Mouse (Mus musculus): ENCODE measurements around the gene Erich3. TPM values are rescaled to one million over a fixed set of nuclear protein-coding genes. Genes with fewer than 3 reads are reported as not detected.

Erich3 gene
- total RNA-seq, 2 experiments from 2014 or later = 0.03 to 0.14 TPM

- TF ChIP-seq CTCF (IDR thresholded peaks at IDR 0.05) = no peak
- Histone ChIP-seq H3K4me3 (no peak overlapping the region), H3K27ac (no peak overlapping the region)
- DNase-seq = no peak
- intact Hi-C loops (cut with DNase I) = no loop called here
Measured at GRCm38 (mm10) chr3:154806626-154807025, 143.0 kb downstream of the Erich3 start.

GRCm38 (mm10) chr3:154810273-154810870, 146.7 kb downstream of the Erich3 start:
- DNase-seq = no peak
- H3K4me3 ChIP-seq = no peak overlapping the region
- TF ChIP-seq CTCF (IDR thresholded peaks at IDR 0.05) = no peak
- H3K27ac ChIP-seq = no peak overlapping the region
- intact Hi-C loops (cut with DNase I) = no loop called here

- TF ChIP-seq CTCF (IDR thresholded peaks at IDR 0.05) = no peak
- intact Hi-C loops (cut with DNase I) = no loop called here
- Histone ChIP-seq H3K27ac (no peak overlapping the region), H3K4me3 (no peak overlapping the region)
- DNase-seq = no peak
Measured at GRCm38 (mm10) chr3:154811281-154811680, 147.6 kb downstream of the Erich3 start.

GRCm38 (mm10) chr3:154811833-154812232, 148.2 kb downstream of the Erich3 start:
- intact Hi-C loops (cut with DNase I) = no loop called here
- Histone ChIP-seq H3K4me3 (no peak overlapping the region), H3K27ac (no peak overlapping the region)
- TF ChIP-seq CTCF (IDR thresholded peaks at IDR 0.05) = no peak
- DNase-seq = no peak

GRCm38 (mm10) chr3:154812893-154813292, 149.2 kb downstream of the Erich3 start:
- Histone ChIP-seq H3K27ac (no peak overlapping the region), H3K4me3 (no peak overlapping the region)
- DNase-seq = no peak
- intact Hi-C loops (cut with DNase I) = no loop called here
- no peak for TF ChIP-seq CTCF (IDR thresholded peaks at IDR 0.05)

GRCm38 (mm10) chr3:154815606-154816005, 151.9 kb downstream of the Erich3 start:
- Histone ChIP-seq H3K4me3 (no peak overlapping the region), H3K27ac (no peak overlapping the region)
- no peak for TF ChIP-seq CTCF (IDR thresholded peaks at IDR 0.05)
- no peak for DNase-seq
- intact Hi-C loops (cut with DNase I) = no loop called here

- intact Hi-C loops (cut with DNase I) = no loop called here
- TF ChIP-seq CTCF (IDR thresholded peaks at IDR 0.05) = no peak
- H3K4me3 ChIP-seq = no peak overlapping the region
Measured at GRCm38 (mm10) chr3:154816231-154816630, 152.6 kb downstream of the Erich3 start.

GRCm38 (mm10) chr3:154816801-154817625, 153.4 kb downstream of the Erich3 start:
- intact Hi-C loops (cut with DNase I) = no loop called here
- H3K27ac ChIP-seq = no peak overlapping the region
- no peak for DNase-seq
- no peak for TF ChIP-seq CTCF (IDR thresholded peaks at IDR 0.05)
- no peak overlapping the region for H3K4me3 ChIP-seq

More at GRCm38 (mm10) chr3:154816231-154816630, 152.6 kb downstream of the Erich3 start:
- no peak overlapping the region for H3K27ac ChIP-seq
- no peak for DNase-seq

Other genes starting within 250 kb of the Erich3 start
- 10 to 100 TPM; 11.6 to 13.6 TPM for gene Cryz, start 67.1 kb upstream of the Erich3 start, total RNA-seq (2021)
- 1 to 10 TPM; 2.6 to 3.2 TPM for gene Tyw3, start 66.8 kb upstream of the Erich3 start, total RNA-seq (2021)

Measured in gastrocnemius, adult 2 months (tissue).